Mouse (Mus musculus): ENCODE measurements at regions not wholly inside any gene's neighbourhood (a gene's known extent, or its start where the extent isn't known, plus 50 kb on each side); places are given as distances from the start of the nearest gene placed in this dataset.

- no peak overlapping the region for H3K9ac ChIP-seq
- 64% methylated on average over 4 of the region's 4 CpGs for WGBS
- H3K27me3 ChIP-seq, result no peaks in the 10 kb centered on the region
- no peak overlapping the region for H3K4me3 ChIP-seq
- no peak for ATAC-seq (ENCODE audit: insufficient number of reproducible peaks, insufficient read depth, low FRiP score, low TSS enrichment, low read depth)
- no peaks in the 10 kb centered on the region for H3K36me3 ChIP-seq
- no peaks in the 10 kb centered on the region for H3K4me1 ChIP-seq
- H3K9me3 ChIP-seq, result no peaks in the 10 kb centered on the region
- no peak overlapping the region for H3K27ac ChIP-seq
- no peak overlapping the region for H3K4me2 ChIP-seq
These were observed 96.1 kb upstream of the Tcerg1l start for GRCm38 (mm10) chr7:138493661-138494060.

- no peak overlapping the region for H3K9ac ChIP-seq
- H3K9me3 ChIP-seq, result no peaks in the 10 kb centered on the region
- H3K27me3 ChIP-seq, result no peaks in the 10 kb centered on the region
- no peak for ATAC-seq (ENCODE audit: insufficient number of reproducible peaks, insufficient read depth, low FRiP score, low TSS enrichment, low read depth)
- H3K4me1 ChIP-seq, result no peaks in the 10 kb centered on the region
- H3K27ac ChIP-seq, result no peak overlapping the region
- no peaks in the 10 kb centered on the region for H3K36me3 ChIP-seq
- no peak overlapping the region for H3K4me2 ChIP-seq
- 85% methylated on average over 5 of the region's 5 CpGs for WGBS
- H3K4me3 ChIP-seq, result no peak overlapping the region
These were observed 94.7 kb upstream of the Tcerg1l start for GRCm38 (mm10) chr7:138492261-138492660.

DNA sequence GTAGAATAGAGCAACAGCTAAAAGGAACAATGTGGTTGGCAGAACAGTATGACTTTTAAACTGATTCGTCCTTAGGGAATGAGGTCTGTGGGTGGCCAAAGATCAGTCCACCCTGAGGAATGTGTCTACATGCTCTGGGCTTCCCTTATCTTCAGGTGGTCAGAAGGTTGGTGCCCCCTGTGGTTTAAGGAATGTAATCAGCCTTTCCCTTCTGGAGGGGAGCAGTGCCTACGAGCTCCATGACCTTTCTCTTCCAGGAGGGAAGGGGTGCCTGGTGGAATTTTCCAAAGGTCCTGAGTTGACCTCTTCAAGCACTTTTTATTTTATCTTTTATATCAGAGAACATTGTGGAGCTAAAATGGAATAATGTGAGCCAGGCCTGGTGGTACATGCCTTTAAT, 91.9 kb upstream of the Tcerg1l start:
- Histone ChIP-seq H3K4me2 (no peak overlapping the region), H3K27ac (no peak overlapping the region), H3K4me3 (no peak overlapping the region), H3K9me3 (no peaks in the 10 kb centered on the region), H3K36me3 (no peaks in the 10 kb centered on the region), H3K27me3 (no peaks in the 10 kb centered on the region; the same call in 1 of the 2 replicates), H3K9ac (no peak overlapping the region), H3K4me1 (no peaks in the 10 kb centered on the region)
- ATAC-seq (ENCODE audit: insufficient number of reproducible peaks, insufficient read depth, low FRiP score, low TSS enrichment, low read depth), result no peak
- 78% methylated on average over 2 of the region's 2 CpGs for WGBS

DNA sequence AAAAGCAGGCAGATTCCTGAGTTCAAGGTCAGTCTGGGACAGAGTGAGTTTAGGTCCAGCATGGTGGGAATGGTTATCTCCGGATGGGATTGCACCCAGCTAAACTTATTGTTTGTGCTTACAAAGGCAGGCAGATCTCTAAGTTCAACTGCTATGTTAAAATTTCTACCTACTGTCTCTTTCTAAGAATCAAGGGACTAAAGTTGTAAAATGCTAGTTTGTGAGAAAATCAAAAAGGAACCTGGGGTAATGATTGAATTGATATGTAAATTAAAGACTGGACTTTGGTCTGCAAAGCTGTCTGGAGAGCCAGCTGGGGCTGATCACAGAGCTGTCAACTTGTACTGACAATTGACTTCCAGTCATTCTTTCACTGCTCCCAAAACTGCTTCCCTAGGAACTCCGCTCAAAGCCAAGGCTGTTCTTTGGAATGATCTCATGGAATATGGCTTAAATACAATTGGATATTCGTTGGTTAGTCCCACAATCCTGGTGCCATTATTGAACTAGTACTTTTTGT, 90.7 kb upstream of the Tcerg1l start:
- no peaks in the 10 kb centered on the region for H3K9me3 ChIP-seq
- no peak overlapping the region for H3K27ac ChIP-seq
- no peaks in the 10 kb centered on the region for H3K36me3 ChIP-seq
- no peaks in the 10 kb centered on the region; the same call in 1 of the 2 replicates for H3K27me3 ChIP-seq
- no peak overlapping the region for H3K4me2 ChIP-seq
- H3K4me3 ChIP-seq, result no peak overlapping the region
- no peak for ATAC-seq (ENCODE audit: insufficient number of reproducible peaks, insufficient read depth, low FRiP score, low TSS enrichment, low read depth)
- H3K4me1 ChIP-seq, result no peaks in the 10 kb centered on the region
- no peak overlapping the region for H3K9ac ChIP-seq
- WGBS, result 88% methylated on average over 3 of the region's 3 CpGs

DNA sequence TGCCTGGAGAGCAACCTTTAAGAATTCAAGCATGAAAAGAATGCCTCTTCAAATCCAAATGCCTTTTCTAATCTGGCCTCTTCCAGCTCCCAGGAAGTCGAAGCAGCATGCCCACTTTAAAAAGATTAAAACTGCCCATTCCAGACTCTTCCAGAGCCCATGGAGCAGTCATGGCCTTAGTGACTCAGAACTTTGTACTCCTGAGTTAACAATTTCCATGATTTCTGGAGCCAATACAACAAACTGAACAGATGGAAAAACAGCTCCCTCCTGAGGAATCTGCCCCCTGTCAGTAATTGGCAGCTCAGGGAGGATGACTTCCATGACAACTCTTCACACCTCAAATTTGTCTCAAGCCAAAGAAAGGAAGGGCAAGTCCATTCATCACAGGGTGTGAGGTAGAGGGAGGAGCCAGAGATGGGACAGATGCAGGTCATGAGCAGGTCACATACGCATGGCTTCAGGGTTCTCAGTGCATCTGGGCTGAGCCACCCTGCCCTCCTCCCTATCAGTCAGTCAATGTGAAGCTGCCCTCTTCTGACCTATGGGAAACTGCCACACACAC, 75.4 kb upstream of the Tcerg1l start:
- H3K9ac ChIP-seq, result no peak overlapping the region

DNA sequence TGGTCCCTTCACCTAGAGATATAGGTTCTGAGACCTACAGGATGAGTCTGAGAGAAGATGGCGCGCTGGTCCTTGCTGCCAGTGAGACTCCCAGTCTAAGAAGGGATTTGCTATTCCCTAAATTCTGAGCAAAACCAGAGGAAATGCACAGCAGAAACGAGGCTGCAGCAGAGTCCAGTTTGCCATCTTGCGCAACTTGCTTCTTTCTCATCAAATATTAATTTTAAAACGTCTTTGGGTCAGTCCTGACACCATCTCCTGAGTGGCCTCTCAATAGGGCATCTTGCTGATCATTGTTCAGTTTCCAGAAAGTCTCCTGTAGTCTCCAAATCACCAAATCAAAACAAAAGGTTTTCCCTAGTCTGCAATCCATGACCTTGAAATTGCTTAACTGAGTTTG, 74.8 kb upstream of the Tcerg1l start:
- Histone ChIP-seq H3K9me3 (no peaks in the 10 kb centered on the region), H3K27me3 (no peaks in the 10 kb centered on the region), H3K9ac (no peak overlapping the region), H3K27ac (no peak overlapping the region), H3K4me3 (no peak overlapping the region), H3K4me1 (no peaks in the 10 kb centered on the region), H3K4me2 (no peak overlapping the region), H3K36me3 (no peaks in the 10 kb centered on the region)
- no peak for ATAC-seq (ENCODE audit: insufficient number of reproducible peaks, insufficient read depth, low FRiP score, low TSS enrichment, low read depth)
- 80% methylated on average over 5 of the region's 5 CpGs for WGBS

More for the DNA sequence above, 75.4 kb upstream of the Tcerg1l start:
- no peaks in the 10 kb centered on the region for H3K4me1 ChIP-seq
- H3K27ac ChIP-seq, result no peak overlapping the region
- H3K9me3 ChIP-seq, result no peaks in the 10 kb centered on the region
- no peaks in the 10 kb centered on the region for H3K27me3 ChIP-seq
- no peak overlapping the region for H3K4me2 ChIP-seq
- 68% methylated on average over 2 of the region's 2 CpGs for WGBS
- H3K36me3 ChIP-seq, result no peaks in the 10 kb centered on the region
- H3K4me3 ChIP-seq, result no peak overlapping the region
- no peak for ATAC-seq (ENCODE audit: insufficient number of reproducible peaks, insufficient read depth, low FRiP score, low TSS enrichment, low read depth)

DNA sequence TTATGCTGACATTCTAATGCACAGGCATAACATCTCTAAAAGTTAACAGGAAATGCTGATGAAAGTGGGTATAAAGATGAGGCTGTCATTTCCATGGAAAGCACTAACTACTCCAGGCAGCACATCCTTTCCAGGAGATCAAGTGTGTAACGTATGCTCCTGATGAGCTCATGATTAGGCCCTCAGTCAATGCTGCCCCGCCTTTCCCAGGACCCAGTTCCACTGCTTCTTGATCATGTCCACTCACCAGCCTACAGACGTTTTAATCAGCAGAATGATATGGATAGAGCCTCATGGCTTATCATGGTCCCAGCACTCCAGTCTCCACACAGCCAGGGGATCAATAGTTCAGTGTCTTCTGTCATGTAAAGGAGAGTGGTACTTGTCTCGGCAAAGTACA, 71.7 kb upstream of the Tcerg1l start:
- H3K4me1 ChIP-seq, result no peaks in the 10 kb centered on the region
- H3K9ac ChIP-seq, result no peak overlapping the region
- H3K9me3 ChIP-seq, result no peaks in the 10 kb centered on the region
- H3K27me3 ChIP-seq, result no peaks in the 10 kb centered on the region
- no peak overlapping the region for H3K4me3 ChIP-seq
- 72% methylated on average over 4 of the region's 4 CpGs for WGBS
- H3K27ac ChIP-seq, result no peak overlapping the region
- H3K36me3 ChIP-seq, result no peaks in the 10 kb centered on the region
- no peak overlapping the region for H3K4me2 ChIP-seq
- ATAC-seq (ENCODE audit: insufficient number of reproducible peaks, insufficient read depth, low FRiP score, low TSS enrichment, low read depth), result no peak

- Histone ChIP-seq H3K4me3 (no peak overlapping the region), H3K4me2 (no peak overlapping the region), H3K27ac (no peak overlapping the region), H3K4me1 (no peaks in the 10 kb centered on the region), H3K9ac (no peak overlapping the region), H3K9me3 (no peaks in the 10 kb centered on the region), H3K36me3 (no peaks in the 10 kb centered on the region), H3K27me3 (no peaks in the 10 kb centered on the region)
- no peak for ATAC-seq (ENCODE audit: insufficient number of reproducible peaks, insufficient read depth, low FRiP score, low TSS enrichment, low read depth)
- 92% methylated on average over 2 of the region's 2 CpGs for WGBS
These were observed 70.9 kb upstream of the Tcerg1l start for GRCm38 (mm10) chr7:138468436-138468835.

- no peaks in the 10 kb centered on the region for H3K36me3 ChIP-seq
- H3K4me1 ChIP-seq, result no peaks in the 10 kb centered on the region
- H3K9me3 ChIP-seq, result no peaks in the 10 kb centered on the region
- H3K4me2 ChIP-seq, result no peak overlapping the region
- no peak overlapping the region for H3K4me3 ChIP-seq
- no peak overlapping the region for H3K9ac ChIP-seq
- no peak overlapping the region for H3K27ac ChIP-seq
- WGBS, result 81% methylated on average over 2 of the region's 2 CpGs
- no peak for ATAC-seq (ENCODE audit: insufficient number of reproducible peaks, insufficient read depth, low FRiP score, low TSS enrichment, low read depth)
- no peaks in the 10 kb centered on the region for H3K27me3 ChIP-seq
These were observed 70.5 kb upstream of the Tcerg1l start for GRCm38 (mm10) chr7:138467981-138468380.

DNA sequence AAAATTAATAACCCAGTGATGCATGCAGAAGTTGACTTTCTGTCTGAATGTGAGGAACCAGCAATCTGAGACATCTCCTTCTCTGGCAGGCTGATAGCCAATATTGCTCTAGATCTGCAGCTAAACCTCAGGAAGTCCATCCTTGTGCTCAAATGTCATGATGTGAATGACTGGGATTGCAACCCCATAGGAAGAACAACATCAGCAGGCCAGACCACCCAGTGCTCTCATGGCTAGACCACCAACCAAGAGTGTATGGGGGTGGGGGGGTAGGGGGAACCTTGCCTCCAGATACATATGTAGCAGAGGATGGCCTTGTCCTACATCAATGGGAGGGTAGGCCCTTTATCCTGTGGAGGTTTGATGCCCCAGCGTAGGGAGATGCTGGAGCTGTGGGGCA, 69.9 kb upstream of the Tcerg1l start:
- H3K4me2 ChIP-seq, result no peak overlapping the region
- WGBS, result 71% methylated on average over 1 of the region's 1 CpGs

DNA sequence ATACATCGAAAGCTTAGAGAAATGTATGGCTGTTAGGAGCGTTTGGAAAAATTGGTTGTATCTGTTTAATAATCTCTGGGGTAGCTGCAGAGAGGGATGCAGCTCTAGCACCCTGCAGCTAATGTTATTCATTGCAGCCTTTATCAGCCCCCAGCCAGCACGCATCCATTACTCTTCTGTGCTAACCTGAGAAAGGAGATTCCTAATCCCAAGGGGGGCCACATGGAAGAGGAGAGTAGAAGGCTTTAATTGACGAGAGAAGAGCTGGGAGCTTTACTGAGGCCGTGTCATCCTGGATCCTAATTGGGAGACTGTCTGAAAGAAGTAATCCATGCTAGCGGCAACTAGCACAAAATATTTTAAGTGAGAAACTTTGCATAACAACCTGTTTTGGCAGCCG, 60.4 kb upstream of the Tcerg1l start:
- H3K4me3 ChIP-seq, result no peak overlapping the region
- no peak overlapping the region for H3K9ac ChIP-seq
- no peaks in the 10 kb centered on the region for H3K4me1 ChIP-seq
- 39% methylated on average over 7 of the region's 7 CpGs for WGBS
- no peaks in the 10 kb centered on the region for H3K9me3 ChIP-seq
- no peak for ATAC-seq (ENCODE audit: insufficient number of reproducible peaks, insufficient read depth, low FRiP score, low TSS enrichment, low read depth)
- no peaks in the 10 kb centered on the region for H3K27me3 ChIP-seq
- no peaks in the 10 kb centered on the region for H3K36me3 ChIP-seq
- no peak overlapping the region for H3K27ac ChIP-seq
- no peak overlapping the region for H3K4me2 ChIP-seq

More for the DNA sequence above, 69.9 kb upstream of the Tcerg1l start:
- ATAC-seq (ENCODE audit: insufficient number of reproducible peaks, insufficient read depth, low FRiP score, low TSS enrichment, low read depth), result no peak
- H3K9ac ChIP-seq, result no peak overlapping the region
- no peaks in the 10 kb centered on the region for H3K4me1 ChIP-seq
- no peak overlapping the region for H3K4me3 ChIP-seq
- H3K27ac ChIP-seq, result no peak overlapping the region
- H3K27me3 ChIP-seq, result no peaks in the 10 kb centered on the region
- no peaks in the 10 kb centered on the region for H3K36me3 ChIP-seq
- H3K9me3 ChIP-seq, result no peaks in the 10 kb centered on the region

DNA sequence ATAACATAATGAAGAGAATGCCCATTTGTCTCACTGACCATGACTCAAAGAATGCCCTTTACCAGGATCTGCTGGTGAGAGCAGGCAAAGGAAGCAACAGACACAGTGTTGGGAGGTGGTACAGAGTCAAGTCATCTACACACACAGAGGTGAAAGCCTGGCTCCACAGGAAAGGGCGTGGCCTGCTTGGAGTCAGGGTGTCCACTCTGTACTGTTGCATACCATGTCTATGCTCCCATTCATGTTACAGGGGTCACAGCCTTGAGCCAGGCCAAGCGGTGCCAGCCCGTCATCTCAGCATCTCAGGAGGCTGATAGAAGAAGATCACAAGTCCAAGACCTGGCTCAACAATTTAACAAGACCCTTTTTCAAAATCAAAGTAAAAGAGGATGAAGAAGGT, 57.8 kb upstream of the Tcerg1l start:
- H3K9ac ChIP-seq, result no peak overlapping the region
- H3K4me1 ChIP-seq, result no peaks in the 10 kb centered on the region
- 86% methylated on average over 3 of the region's 3 CpGs for WGBS
- H3K36me3 ChIP-seq, result no peaks in the 10 kb centered on the region
- H3K4me2 ChIP-seq, result no peak overlapping the region
- no peak overlapping the region for H3K4me3 ChIP-seq
- H3K27me3 ChIP-seq, result no peaks in the 10 kb centered on the region
- H3K9me3 ChIP-seq, result no peaks in the 10 kb centered on the region
- no peak for ATAC-seq (ENCODE audit: insufficient number of reproducible peaks, insufficient read depth, low FRiP score, low TSS enrichment, low read depth)
- H3K27ac ChIP-seq, result no peak overlapping the region
